Mouse (Mus musculus) mesoderm, embryonic 11.5 days (tissue): ENCODE results near the gene Icam4.
"Not testable (repeated sequence)": the region's sequence is repeated elsewhere in the genome, so short reads cannot be mapped to it uniquely, and the experiment has no call there.

Experiments used
- DNase-seq: peaks from one replicate; pipeline ENCODE4 v3.0.0-alpha.2; 2012; ENCODE audit warnings: low read depth, low spot score

Icam4 gene

DNA sequence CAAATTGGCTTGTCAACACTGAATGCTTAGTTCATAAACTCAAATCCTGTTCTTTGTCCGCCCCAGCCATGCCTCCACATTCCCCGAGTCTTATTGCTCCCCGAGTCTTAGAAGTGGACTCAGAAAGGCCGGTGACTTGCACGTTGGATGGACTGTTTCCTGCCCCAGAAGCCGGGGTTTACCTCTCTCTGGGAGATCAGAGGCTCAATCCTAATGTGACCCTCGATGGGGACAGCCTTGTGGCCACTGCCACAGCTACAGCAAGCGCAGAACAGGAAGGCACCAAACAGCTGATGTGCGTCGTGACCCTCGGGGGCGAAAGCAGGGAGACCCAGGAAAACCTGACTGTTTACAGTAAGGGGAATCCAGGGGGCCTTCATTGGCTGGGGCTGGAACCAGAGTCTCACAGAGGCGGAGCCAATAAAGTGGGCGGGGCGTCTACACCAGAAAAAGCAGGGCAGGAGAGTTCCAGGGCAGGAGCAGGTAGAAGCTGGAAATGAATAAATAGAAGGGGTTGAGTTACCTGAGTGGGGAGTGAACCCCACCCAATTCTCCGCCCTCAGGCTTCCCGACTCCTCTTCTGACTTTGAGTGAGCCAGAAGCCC lies 5.4 kb downstream of the Icam4 start:
- no peak for DNase-seq

DNA sequence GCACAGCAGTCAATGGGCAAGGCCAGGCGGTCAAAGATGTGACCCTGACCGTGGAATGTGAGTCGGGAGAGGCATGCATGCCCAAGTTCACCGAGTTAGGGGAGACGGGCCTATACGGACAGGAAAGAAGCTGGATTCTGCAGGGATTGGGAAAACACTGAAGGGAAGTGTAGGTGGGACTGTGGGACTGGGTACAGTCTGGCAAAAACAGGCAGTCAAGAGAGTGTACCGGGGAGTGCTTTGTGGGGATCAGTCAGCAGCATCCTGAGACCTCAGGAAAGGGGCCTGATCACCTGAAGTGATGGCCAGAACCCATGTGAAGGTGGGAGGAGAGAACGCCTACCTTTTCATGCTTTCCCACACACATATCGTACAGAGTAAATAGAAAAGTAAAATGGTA lies 6.4 kb downstream of the Icam4 start:
- DNase-seq: no peak

DNA sequence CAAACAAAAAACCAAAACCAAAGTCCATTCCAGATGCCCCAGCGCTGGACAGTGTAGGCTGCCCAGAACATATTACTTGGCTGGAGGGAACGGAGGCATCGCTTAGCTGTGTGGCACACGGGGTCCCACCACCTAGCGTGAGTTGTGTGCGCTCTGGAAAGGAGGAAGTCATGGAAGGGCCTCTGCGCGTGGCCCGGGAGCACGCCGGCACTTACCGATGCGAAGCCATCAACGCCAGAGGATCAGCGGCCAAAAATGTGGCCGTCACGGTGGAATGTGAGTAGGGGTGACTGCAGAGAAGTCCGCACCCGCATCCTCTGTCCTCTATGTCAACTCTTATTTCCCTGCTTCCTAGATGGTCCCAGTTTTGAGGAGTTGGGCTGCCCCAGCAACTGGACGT lies 7.0 kb downstream of the Icam4 start:
- no peak for DNase-seq

DNA sequence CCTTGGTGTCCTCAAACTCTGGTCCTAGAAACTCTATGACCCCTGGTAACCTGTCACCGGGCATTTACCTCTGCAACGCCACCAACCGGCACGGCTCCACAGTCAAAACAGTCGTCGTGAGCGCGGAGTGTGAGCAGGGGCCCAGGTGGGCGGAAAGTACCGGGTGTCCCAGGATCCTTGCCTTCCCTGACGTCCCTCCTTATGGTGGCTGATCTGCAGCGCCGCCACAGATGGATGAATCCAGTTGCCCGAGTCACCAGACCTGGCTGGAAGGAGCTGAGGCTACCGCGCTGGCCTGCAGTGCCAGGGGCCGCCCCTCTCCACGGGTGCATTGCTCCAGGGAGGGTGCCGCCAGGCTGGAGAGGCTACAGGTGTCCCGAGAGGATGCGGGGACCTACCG lies 7.5 kb downstream of the Icam4 start:
- DNase-seq: no peak

DNA sequence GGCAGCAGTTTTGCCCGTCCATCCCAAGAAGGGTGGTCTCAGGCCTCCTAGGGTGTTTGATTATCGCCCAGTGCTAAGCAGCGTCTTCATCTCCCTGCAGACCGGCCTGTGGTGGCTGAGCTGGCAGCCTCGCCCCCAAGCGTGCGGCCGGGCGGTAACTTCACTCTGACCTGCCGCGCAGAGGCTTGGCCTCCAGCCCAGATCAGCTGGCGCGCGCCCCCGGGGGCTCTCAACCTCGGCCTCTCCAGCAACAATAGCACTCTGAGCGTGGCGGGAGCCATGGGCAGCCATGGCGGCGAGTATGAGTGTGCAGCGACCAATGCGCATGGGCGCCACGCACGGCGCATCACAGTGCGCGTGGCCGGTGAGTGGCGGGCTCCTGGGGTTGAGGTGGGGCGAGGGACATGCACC lies 8.3 kb downstream of the Icam4 start:
- DNase-seq: no peak

DNA sequence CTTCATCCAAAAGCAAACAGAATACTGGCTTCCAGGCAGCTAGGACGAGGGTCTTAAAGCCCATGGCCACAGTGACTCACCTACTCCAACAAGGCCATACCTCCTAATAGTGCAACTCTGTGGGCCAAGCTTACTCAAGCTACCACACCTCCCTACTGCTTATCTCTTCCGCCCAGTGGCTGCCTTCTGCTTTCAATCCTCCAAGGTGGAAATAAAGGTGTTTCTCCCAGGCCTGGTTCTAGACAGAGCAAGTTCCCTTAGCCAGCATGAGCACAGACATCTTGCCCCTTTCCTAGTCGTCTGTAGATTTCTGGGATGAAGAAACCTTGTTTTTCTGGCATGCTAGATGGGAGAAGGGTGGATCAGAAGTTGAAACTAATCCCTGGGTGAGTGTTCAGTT lies 10.6 kb downstream of the Icam4 start:
- no peak for DNase-seq

DNA sequence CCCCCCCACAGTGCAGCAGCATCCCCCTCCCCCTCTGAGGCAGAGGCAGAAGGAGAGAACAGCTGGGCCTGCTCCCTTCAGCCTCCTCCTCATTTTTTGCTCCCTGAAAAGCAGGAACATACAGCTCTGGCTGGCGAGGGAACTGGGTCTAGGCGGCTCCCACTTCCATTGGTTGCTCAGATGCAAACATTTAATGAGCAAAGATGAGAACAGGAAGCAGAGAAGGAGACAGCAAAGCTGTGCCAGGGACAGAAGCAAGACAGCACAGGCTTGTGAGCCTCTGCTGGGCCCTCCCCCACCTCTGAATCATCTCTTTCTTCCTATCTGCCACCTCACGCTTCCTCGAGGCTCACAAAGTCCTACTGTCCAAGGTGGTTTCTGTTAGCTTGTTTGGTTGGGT lies 12.1 kb downstream of the Icam4 start:
- DNase-seq: no peak

DNA sequence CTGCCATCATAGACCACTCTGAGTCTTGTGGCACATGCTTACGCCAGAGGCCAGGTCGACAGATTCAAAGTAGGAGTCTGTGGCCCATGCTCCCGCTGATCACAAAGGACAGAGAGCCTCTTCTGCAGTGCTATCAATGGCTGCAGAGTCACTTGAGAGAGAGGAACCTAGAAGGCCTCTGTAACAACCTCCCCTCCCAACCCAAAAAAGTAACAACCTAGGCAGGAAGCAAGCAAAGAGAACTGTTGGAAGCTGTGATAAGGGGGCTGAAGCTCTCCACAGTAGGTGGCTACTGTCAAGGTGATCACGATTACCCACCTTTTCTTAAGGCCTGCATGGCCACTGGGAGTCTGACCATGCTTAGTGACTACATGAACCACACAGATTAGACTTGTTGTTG lies 14.4 kb downstream of the Icam4 start:
- DNase-seq: no peak

DNA sequence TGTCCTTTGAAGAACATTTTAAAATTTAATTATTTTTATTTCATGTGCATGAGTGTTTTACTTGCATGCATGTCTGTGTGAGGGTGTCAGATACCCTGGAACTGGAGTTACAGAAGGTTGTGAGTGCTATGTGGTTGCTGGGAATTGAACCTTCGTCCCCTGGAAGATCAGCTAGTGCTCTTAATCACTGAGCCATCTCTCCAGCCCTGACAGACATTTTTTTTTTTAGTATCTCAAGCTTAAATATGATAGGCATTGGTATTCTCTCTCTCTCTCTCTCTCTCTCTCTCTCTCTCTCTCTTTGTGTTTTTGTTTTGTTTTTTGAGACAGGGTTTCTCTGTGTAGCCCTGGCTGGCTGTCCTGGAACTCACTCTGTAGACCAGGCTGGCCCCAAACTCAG lies 15.6 kb downstream of the Icam4 start:
- not testable (repeated sequence) for DNase-seq

DNA sequence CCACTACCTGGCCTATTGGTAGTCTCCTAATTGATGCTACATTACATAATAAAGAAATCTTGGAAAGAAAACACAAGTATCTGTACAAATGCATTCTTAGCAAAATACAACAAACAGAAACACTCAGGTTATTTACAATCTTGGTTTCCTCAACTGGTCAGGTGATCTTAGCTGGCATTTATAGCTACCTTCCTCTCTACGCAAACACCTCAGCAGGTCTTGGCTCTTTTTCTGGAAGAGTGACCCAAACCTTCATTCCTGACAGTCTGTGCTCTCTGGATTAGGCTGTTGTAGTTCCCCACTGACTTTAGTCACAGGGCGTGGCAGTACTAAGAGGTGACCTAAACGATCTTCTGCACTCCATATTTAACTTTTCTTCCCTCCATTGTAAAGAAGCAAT lies 16.1 kb downstream of the Icam4 start:
- no peak for DNase-seq

DNA sequence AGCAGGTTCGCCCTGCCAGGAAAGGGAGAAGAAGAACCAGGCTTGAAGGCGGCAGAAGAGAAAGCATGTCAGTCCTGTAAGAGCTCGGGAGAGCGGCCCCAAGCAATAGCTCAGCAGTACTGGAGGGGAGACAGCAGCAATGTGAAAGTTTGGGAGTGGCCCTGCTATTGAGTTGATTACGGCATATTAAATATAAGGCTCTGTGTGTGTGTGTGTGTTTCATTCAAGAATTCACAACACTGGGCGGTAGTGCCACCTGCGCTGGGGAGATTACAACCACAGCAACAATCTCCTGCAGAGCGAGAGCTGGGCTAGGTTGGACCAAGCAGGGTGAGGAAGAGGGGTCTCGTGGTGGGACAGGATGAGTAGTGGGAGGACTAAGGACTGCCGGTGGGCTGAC lies 22.4 kb downstream of the Icam4 start:
- DNase-seq: no peak

DNA sequence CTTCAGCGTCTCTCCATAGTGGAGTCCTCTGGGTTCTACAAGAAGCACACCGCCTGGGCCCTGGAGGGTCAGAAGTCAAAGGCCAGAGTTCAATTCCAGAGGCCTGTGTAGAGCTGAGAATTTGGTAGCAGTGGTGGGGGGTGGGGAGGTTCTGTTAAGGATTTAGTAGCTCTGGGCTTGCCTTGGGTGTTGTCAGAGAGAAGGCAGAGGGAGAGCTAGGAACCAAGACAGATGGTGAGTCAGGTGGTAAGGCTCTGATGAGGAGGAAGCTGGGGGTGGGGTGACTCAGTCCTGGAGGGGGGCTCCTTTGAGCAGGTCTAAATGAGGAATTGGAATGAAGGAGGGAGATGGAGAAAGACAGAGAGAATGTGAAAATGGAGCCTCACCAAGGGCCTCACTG lies 33.8 kb downstream of the Icam4 start:
- DNase-seq: no peak

DNA sequence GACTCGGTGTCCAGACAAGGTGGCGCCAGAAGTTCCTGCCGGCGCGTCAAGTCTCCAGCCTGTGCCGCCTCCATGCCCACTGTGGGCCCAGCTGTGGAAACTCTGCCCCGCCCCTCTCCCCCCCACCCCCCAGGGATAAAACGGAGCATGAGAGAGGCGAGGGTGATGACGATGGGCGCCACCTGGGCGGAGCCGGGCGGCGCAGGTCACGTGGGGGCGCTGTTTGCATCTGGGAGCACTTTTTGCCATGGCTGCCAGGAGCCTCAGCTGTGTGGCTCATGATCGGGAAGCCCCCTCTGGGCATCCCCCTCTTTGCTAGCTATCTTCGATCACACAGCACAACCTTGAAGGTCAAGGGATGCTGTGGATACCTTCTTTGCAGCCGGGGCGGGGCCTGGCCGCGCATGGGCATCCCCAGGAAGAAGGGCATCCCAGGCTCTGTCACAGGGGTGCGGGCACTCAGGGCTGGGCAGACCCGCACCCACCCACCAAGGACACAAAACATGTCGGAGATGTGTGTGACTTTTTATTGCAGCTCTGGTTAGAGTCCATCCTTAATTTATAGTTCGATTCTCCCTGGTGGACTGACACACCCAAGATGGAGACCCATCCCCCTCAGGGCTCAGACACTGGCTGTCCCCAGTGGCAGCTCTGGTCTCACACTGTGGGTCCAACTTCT lies 38.0 kb downstream of the Icam4 start, which contains the start of gene Zglp1:
Gene Zglp1, minus strand, starts transcription at position 88 of the 679 bp plus-strand sequence.
- no peak for DNase-seq

DNA sequence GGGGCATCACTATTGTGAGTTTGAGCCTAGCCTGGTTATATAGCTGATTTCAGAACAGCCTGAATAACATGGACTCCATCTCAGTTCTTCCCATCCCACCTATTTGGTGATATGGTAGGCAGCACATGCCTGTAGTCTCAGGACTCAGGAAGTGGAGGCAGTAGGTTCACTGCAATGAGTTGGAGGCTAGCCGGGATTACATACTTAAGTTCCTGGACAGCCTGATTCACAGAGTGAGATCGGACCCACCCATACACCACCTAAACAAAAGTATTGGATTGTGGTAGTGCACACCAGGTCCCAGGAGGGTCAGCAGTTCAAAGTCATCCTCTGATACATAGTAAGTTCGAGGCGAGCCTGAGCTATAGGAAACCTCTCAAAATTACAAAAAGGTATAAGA lies 43.5 kb downstream of the Icam4 start:
- no peak for DNase-seq

DNA sequence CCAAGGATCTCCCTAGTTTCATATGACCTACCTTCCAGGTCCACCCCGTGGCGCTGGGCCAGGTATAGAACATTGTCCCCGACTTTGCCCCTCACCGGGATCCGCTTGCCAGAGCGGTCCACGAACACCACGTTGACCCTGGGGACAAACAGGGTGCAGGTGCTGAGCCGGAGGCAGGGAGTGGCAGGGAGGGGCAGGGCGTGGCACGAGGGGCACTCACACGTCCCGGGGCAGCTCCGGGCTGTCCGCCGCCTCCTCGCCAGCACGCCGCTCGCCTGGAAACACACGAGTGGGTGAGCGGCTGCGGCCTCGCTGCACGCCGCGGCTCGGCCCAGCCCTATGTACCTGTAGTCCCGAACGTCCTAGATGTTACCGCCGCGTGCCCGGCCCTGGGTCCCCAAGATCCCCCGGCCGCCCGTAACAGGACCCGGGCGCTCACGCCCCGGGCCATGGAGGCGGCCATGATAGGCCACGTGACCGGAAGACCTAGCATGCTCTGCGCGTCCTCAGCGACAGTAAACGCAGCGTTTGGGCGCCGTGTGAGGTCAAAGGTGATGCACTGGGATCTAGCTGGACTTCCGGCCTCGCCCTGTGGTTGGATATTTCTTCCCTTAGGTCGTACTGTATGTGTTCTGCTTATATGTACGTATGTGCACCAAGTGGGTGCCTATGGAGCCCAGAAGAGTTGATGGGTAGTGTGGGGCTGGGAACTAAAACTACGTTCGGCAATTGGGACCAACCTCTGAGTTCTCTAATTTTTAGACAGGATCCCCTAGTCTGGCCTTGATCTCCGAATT lies 44.1 kb downstream of the Icam4 start, which contains the start of the genes Gm49373 and Fdx1l:
Gene Gm49373, minus strand, starts transcription at position 53 of the 797 bp plus-strand sequence.
Gene Fdx1l, minus strand, starts transcription at position 571 of the 797 bp plus-strand sequence.
- DNase-seq: peak; percentile 92

DNA sequence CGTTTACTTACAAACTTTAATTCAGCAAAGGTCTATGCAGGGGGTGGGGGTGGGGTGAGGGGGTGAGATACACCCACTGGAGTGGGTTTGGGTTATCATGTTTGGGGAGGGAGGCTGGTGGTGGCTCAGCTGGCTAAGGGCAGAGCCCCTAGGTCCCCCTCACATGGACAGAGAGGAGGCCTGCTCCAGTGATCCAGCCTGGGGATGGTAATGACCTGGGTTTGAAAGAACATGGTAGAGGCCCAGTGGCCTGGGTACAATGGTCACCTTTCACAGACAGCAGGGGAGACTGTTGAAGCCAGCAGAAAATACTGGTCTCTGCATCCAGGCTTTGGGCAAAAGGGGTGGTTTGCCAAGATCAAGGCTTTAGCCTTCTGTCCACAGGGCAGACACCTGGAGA lies 45.0 kb downstream of the Icam4 start:
- DNase-seq: no peak

DNA sequence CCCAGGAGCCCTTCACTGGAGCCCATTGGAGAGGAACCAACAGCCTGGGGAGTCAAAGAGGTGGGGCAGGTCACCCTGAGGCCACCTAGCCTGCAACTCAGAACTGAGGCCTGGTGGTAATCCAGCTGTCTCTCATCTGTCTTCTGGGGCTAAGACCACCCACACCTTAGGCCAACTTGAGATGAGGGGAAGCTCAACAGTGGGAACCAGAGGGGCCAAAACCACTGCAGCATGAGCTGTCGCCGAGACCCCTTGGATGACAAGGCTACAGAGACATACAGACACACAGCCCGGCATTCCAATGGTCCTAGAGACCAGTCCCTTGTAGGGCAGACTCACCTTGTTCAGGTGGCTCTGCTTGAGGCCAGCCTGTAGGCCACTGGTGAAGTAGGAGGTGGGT lies 46.5 kb downstream of the Icam4 start:
- no peak for DNase-seq
